Mouse (Mus musculus) small intestine, adult 2 months (tissue): Measurements from ENCODE around the gene Hoxa13. TPM values are rescaled to one million over a fixed set of nuclear protein-coding genes. Genes with fewer than 3 reads are reported as not detected.

ENCODE experiments used
- H3K27ac ChIP-seq: fragments of 200-500 bp; 2 replicates; pipeline ENCODE4 v1.5.1; 2012; ENCODE audit warnings: low read depth, low read length, control low read depth, inconsistent platforms; ENCODE audit not compliant: insufficient read depth
- H3K27me3 ChIP-seq: fragments of 200-500 bp; 2 replicates; pipeline ENCODE4 v1.6.1; 2012; ENCODE audit warnings: mild to moderate bottlenecking, moderate library complexity, low read length, inconsistent platforms; ENCODE audit not compliant: control insufficient read depth, insufficient read depth
- H3K36me3 ChIP-seq: fragments of 200-500 bp; 2 replicates; pipeline ENCODE4 v1.6.1; 2012; ENCODE audit warnings: mild to moderate bottlenecking, low read length, control low read depth, inconsistent platforms; ENCODE audit not compliant: control insufficient read depth, insufficient read depth
- H3K4me1 ChIP-seq: fragments of 200-500 bp; 2 replicates; pipeline ENCODE4 v1.6.1; 2012; ENCODE audit warnings: low read length, inconsistent platforms, mixed read lengths; ENCODE audit not compliant: control insufficient read depth, insufficient read depth, insufficient read length
- H3K4me3 ChIP-seq: fragments of 200-500 bp; 2 replicates; pipeline ENCODE4 v1.5.1; 2012; ENCODE audit warnings: low read depth, mild to moderate bottlenecking, control low read depth, inconsistent platforms, low read length, moderate library complexity
- CTCF ChIP-seq: fragments of 200-500 bp; IDR thresholded peaks from 2 replicates; pipeline ENCODE4 v1.5.1; 2012; ENCODE audit warnings: low read depth, mild to moderate bottlenecking, control low read depth, inconsistent platforms, low read length, moderate library complexity, mixed read lengths; ENCODE audit not compliant: insufficient replicate concordance, insufficient read length; ENCODE audit errors: extremely low read depth
- POLR2A ChIP-seq: fragments of 200-500 bp; IDR thresholded peaks from 2 replicates; pipeline ENCODE4 v1.6.1; 2012; ENCODE audit warnings: low read depth, mild to moderate bottlenecking, control low read depth, inconsistent platforms, low read length, moderate library complexity
- WGBS: fragments of 180-500 bp; shearing (Covaris S2); methylation state at CpG from one replicate; pipeline ENCODE4 v1.1.7; 2018; 5-methylcytosine and 5-hydroxymethylcytosine counted together
- polyA plus RNA-seq: library from polyadenylated mRNA; depleted of rRNA; stranded (reverse); fragments of >200 nt; gene quantifications from 2 replicates; pipeline ENCODE4 v1.2.3, GENCODE M21; 2012

The Hoxa13 gene
- polyA plus RNA-seq, 1 experiment, result not detected

- WGBS, result 7% methylated on average over 23 of the region's 23 CpGs
- Histone ChIP-seq H3K36me3 (no peaks in the 10 kb centered on the region), H3K4me1 (no peaks in the 10 kb centered on the region; the same call in 1 of the 2 replicates), H3K27ac (no peak overlapping the region), H3K27me3 (peaks cover 95% of the 10 kb centered on the region), H3K4me3 (no peak overlapping the region)
- TF ChIP-seq POLR2A (no peak), CTCF (no peak)
Measured at GRCm38 (mm10) chr6:52244471-52245039, 16.1 kb downstream of the Hoxa13 start.

- no peak overlapping the region for H3K27ac ChIP-seq
- 7% methylated on average over 12 of the region's 12 CpGs for WGBS
- H3K27me3 ChIP-seq, result peaks cover 92% of the 10 kb centered on the region
- H3K36me3 ChIP-seq, result no peaks in the 10 kb centered on the region
- H3K4me1 ChIP-seq, result no peaks in the 10 kb centered on the region
- no peak overlapping the region for H3K4me3 ChIP-seq
- TF ChIP-seq CTCF (no peak), POLR2A (no peak)
Measured at GRCm38 (mm10) chr6:52243681-52244121, 17.0 kb downstream of the Hoxa13 start.

- Histone ChIP-seq H3K4me3 (no peak overlapping the region), H3K4me1 (no peaks in the 10 kb centered on the region), H3K27me3 (peaks cover 87% of the 10 kb centered on the region), H3K27ac (no peak overlapping the region), H3K36me3 (no peaks in the 10 kb centered on the region)
- 8% methylated on average over 4 of the region's 4 CpGs for WGBS
- TF ChIP-seq POLR2A (no peak), CTCF (no peak)
Measured at GRCm38 (mm10) chr6:52242801-52243332, 17.8 kb downstream of the Hoxa13 start.

- no peak for TF ChIP-seq POLR2A
- TF ChIP-seq CTCF, result no peak
- Histone ChIP-seq H3K36me3 (no peaks in the 10 kb centered on the region), H3K4me3 (no peak overlapping the region), H3K27ac (no peak overlapping the region), H3K27me3 (peaks cover 84% of the 10 kb centered on the region), H3K4me1 (no peaks in the 10 kb centered on the region)
- 9% methylated on average over 9 of the region's 9 CpGs for WGBS
Measured at GRCm38 (mm10) chr6:52241001-52241621, 19.6 kb downstream of the Hoxa13 start.

- H3K27ac ChIP-seq, result no peak within 1 kb of the TSS
- H3K4me3 ChIP-seq, result no peak within 1 kb of the TSS
- TF ChIP-seq CTCF, result peak; percentile 75
- TF ChIP-seq POLR2A, result no peak
- H3K36me3 ChIP-seq, result no peaks in the 10 kb centered on the region
- 3% methylated on average over 35 of the region's 35 CpGs for WGBS
- H3K27me3 ChIP-seq, result peaks cover 84% of the 10 kb centered on the region
- H3K4me1 ChIP-seq, result no peaks in the 10 kb centered on the region
Measured at GRCm38 (mm10) chr6:52240389-52241000, 20.2 kb downstream of the Hoxa13 start, which contains the start of gene Hoxa10. TSS of gene Hoxa10 (minus strand) at chr6:52240854.

- Histone ChIP-seq H3K4me1 (no peaks in the 10 kb centered on the region), H3K27me3 (peaks cover 84% of the 10 kb centered on the region), H3K27ac (no peak overlapping the region), H3K4me3 (no peak overlapping the region), H3K36me3 (no peaks in the 10 kb centered on the region)
- TF ChIP-seq CTCF (no peak), POLR2A (no peak)
- WGBS, result 8% methylated on average over 30 of the region's 30 CpGs
Measured at GRCm38 (mm10) chr6:52239625-52240388, 20.9 kb downstream of the Hoxa13 start.

GRCm38 (mm10) chr6:52238976-52239375 lies 21.7 kb downstream of the Hoxa13 start:
- 16% methylated on average over 7 of the region's 7 CpGs for WGBS
- no peak overlapping the region for H3K4me3 ChIP-seq
- no peak for TF ChIP-seq POLR2A
- H3K4me1 ChIP-seq, result no peaks in the 10 kb centered on the region
- no peaks in the 10 kb centered on the region for H3K36me3 ChIP-seq
- H3K27me3 ChIP-seq, result peaks cover 85% of the 10 kb centered on the region
- H3K27ac ChIP-seq, result no peak overlapping the region
